Comparison of ENCODE assay signal across 8 mouse cellular contexts in the genomic region with DNA sequence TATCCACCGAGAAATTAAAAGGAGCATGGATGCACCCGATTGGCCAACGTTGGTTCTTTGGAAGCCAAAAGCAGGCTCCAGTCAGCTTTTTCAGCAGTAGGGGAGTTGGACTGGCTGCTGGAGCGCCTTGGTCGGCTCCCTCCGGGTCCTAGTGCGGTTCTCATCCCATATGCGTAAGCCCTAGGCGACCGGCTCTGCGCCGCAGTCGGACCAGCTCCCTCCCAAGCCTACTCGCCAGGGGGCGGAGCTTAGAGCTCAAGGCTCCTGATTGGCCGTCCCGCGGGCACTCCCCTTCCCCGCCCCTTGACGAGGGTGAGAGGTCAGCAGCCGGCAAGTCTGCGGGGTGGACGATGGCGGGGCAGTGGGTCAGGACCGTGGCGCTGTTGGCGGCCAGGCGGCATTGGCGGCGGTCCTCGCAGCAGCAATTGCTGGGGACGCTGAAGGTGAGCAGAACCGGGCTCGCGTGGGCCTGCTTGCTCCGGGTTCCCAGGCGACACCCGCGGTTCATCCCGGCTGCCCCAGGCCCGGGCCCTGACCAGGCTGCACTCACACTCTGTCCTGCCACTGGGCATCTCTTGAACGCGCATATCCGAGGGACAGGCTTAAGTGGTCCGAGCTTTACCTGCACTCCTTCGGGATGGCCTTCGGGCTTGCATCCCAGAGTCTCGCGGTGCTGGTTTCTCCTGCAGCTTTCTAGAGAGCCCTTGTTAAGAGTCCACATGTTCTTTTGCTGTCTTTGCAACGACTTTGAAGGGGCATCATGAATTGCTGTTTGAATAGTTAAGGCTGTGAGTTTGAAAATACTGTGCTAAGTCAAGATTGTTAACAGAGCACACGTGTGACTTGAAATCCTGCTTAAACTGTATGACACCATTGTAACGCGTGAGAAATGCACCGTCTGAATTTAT. TPM values are rescaled to one million over a fixed set of nuclear protein-coding genes. Genes with fewer than 3 reads are reported as not detected.
DNase-seq lines count a peak whose midpoint lies in the region; ATAC-seq and TF ChIP-seq lines count a peak whose summit lies in the region.

Pcca (plus strand) TSS at position 308 of the 908 bp plus-strand sequence.

- no peak for TF ChIP-seq CTCF in E14TG2a.4 (conservative IDR thresholded peaks at IDR 0.05; ENCODE audit: low read length)
- TF ChIP-seq CTCF in liver, postnatal 0 days (IDR thresholded peaks at IDR 0.05; ENCODE audit: low read depth), result peak; percentile 27

- H3K36me3 ChIP-seq in E14TG2a.4 (ENCODE audit: insufficient read depth, low read length), result no peaks in the 10 kb centered on the region
- H3K36me3 ChIP-seq in forebrain, embryonic 13.5 days (ENCODE audit: poor library complexity, severe bottlenecking), result no peaks in the 10 kb centered on the region
- H3K36me3 ChIP-seq in liver, postnatal 0 days (replicated peaks; ENCODE audit: insufficient read depth, low read length), result no peaks in the 10 kb centered on the region
- no peaks in the 10 kb centered on the region for H3K36me3 ChIP-seq in neural tube, embryonic 14.5 days (ENCODE audit: control insufficient read depth, insufficient read depth, low read length)

- intact Hi-C loops in heart, postnatal 10 days (cut with DNase I), result loop anchor here (5.0 kb wide), 1 partner anchor 103 kb away; no protein-coding TSS in a partner anchor

- H3K9ac ChIP-seq in forebrain, embryonic 13.5 days, result peak within 1 kb of the TSS; percentile 79
- H3K9ac ChIP-seq in liver, postnatal 0 days (replicated peaks), result peak within 1 kb of the TSS; percentile 75
- peak within 1 kb of the TSS; percentile 74 for H3K9ac ChIP-seq in neural tube, embryonic 14.5 days (replicated peaks; ENCODE audit: low read depth, low read length)

- peaks cover 15% of the 10 kb centered on the region for H3K4me1 ChIP-seq in E14TG2a.4 (replicated peaks; ENCODE audit: low read depth, low read length)
- H3K4me1 ChIP-seq in forebrain, embryonic 13.5 days, result peaks cover 13% of the 10 kb centered on the region
- H3K4me1 ChIP-seq in liver, postnatal 0 days (ENCODE audit: insufficient read depth), result peaks cover 11% of the 10 kb centered on the region; the same call in 1 of the 2 replicates
- peaks cover 4% of the 10 kb centered on the region; the same call in 1 of the 2 replicates for H3K4me1 ChIP-seq in neural tube, embryonic 14.5 days (ENCODE audit: control insufficient read depth, insufficient read depth, low read length)

- peak within 1 kb of the TSS; percentile 44 for H3K27ac ChIP-seq in forebrain, embryonic 13.5 days
- peak within 1 kb of the TSS; percentile 95 for H3K27ac ChIP-seq in liver, postnatal 0 days (ENCODE audit: low read depth)
- H3K27ac ChIP-seq in neural tube, embryonic 14.5 days (ENCODE audit: low read depth, low read length), result peak within 1 kb of the TSS; percentile 66

- peak; percentile 65 for TF ChIP-seq EP300 in liver, postnatal 0 days (IDR thresholded peaks at IDR 0.05; ENCODE audit: low read depth)

- H3K4me2 ChIP-seq in forebrain, embryonic 13.5 days, result peak within 1 kb of the TSS; percentile 82
- peak within 1 kb of the TSS; percentile 94 for H3K4me2 ChIP-seq in liver, postnatal 0 days (ENCODE audit: low read depth, low read length)
- peak within 1 kb of the TSS; percentile 52 for H3K4me2 ChIP-seq in neural tube, embryonic 14.5 days (ENCODE audit: low read depth, low read length)

- H3K4me3 ChIP-seq in E14TG2a.4 (replicated peaks; ENCODE audit: low read length), result peak within 1 kb of the TSS; percentile 96
- peak within 1 kb of the TSS; percentile 83 for H3K4me3 ChIP-seq in forebrain, embryonic 13.5 days
- peak within 1 kb of the TSS; percentile 85 for H3K4me3 ChIP-seq in liver, postnatal 0 days (ENCODE audit: low read depth, low read length)
- H3K4me3 ChIP-seq in neural tube, embryonic 14.5 days (ENCODE audit: low read depth, low read length), result peak within 1 kb of the TSS; percentile 79

- no peaks in the 10 kb centered on the region for H3K9me3 ChIP-seq in E14TG2a.4 (ENCODE audit: low read length)
- H3K9me3 ChIP-seq in forebrain, embryonic 13.5 days (replicated peaks), result no peaks in the 10 kb centered on the region
- H3K9me3 ChIP-seq in liver, postnatal 0 days (ENCODE audit: low read length), result no peaks in the 10 kb centered on the region
- H3K9me3 ChIP-seq in neural tube, embryonic 14.5 days (ENCODE audit: control insufficient read depth, low read length), result no peaks in the 10 kb centered on the region

- peak; percentile 88 for DNase-seq in c-Kit-positive CD71-positive TER-119-positive erythroid progenitor cells, embryonic 14.5 days (ENCODE audit: low spot score)
- DNase-seq in heart, postnatal 10 days, result peak; percentile 97 to 98
- peak; percentile 94 for DNase-seq in large intestine, adult 2 months (ENCODE audit: low read depth, low spot score)
- peak; percentile 96 for DNase-seq in liver, postnatal 0 days
- peak; percentile 97 for DNase-seq in testis, postnatal 10 days (ENCODE audit: low spot score)

- no peaks in the 10 kb centered on the region for H3K27me3 ChIP-seq in E14TG2a.4 (ENCODE audit: insufficient read depth, low read length)
- no peaks in the 10 kb centered on the region for H3K27me3 ChIP-seq in forebrain, embryonic 13.5 days
- no peaks in the 10 kb centered on the region for H3K27me3 ChIP-seq in liver, postnatal 0 days (ENCODE audit: insufficient read depth, low read length)
- H3K27me3 ChIP-seq in neural tube, embryonic 14.5 days (ENCODE audit: control insufficient read depth, insufficient read depth, low read length), result no peaks in the 10 kb centered on the region

- peak; percentile 100 for ATAC-seq in forebrain, embryonic 13.5 days
- peak; percentile 99 for ATAC-seq in liver, postnatal 0 days
- peak; percentile 100 for ATAC-seq in neural tube, embryonic 14.5 days (ENCODE audit: low read depth)

- WGBS in forebrain, embryonic 13.5 days, result 2% methylated on average over 54 of the region's 54 CpGs
- 1% methylated on average over 54 of the region's 54 CpGs for WGBS in large intestine, adult 2 months
- 2% methylated on average over 54 of the region's 54 CpGs for WGBS in liver, postnatal 0 days (ENCODE audit: insufficient replicate concordance)
- 2% methylated on average over 52 of the region's 54 CpGs for WGBS in neural tube, embryonic 14.5 days

RNA-seq across cellular contexts. Expression of gene Pcca, which starts in this region (rescaled TPM):
- polyA plus RNA-seq in forebrain, embryonic 13.5 days (2015; fragmentation: Nextera tagmentation; extraction: Ambion mirVana), result 25.2 and 27.1 TPM in 2 replicates
- 10 to 100 TPM; 36.8 to 40.1 TPM for total RNA-seq in heart, postnatal 10 days (2021)
- 12.3 and 15.6 TPM in 2 replicates for polyA plus RNA-seq in large intestine, adult 2 months (2012; rRNA removed)
- 30.3 and 31.3 TPM in 2 replicates for polyA plus RNA-seq in liver, postnatal 0 days (2015; fragmentation: Nextera tagmentation; extraction: Ambion mirVana)
- 27.7 and 29.4 TPM in 2 replicates for polyA plus RNA-seq in neural tube, embryonic 14.5 days (2014; fragmentation: Nextera tagmentation; extraction: Ambion mirVana)

Comparison
In these comparisons a context has a peak if more than half of its experiments do, and no peak if none do; other contexts are left out.
1. Peak in every context shown above with its lines: DNase-seq, ATAC-seq, H3K4me3 ChIP-seq and H3K27ac ChIP-seq.
2. H3K27ac ChIP-seq: peak in every context shown above with its lines; median percentile 95 in liver, postnatal 0 days; 66 in neural tube, embryonic 14.5 days; 44 in forebrain, embryonic 13.5 days.